Mouse (Mus musculus) brain, adult 10 weeks (tissue): ENCODE measurements around the gene Jmjd4. TPM values are rescaled to one million over a fixed set of nuclear protein-coding genes. Genes with fewer than 3 reads are reported as not detected.

ENCODE experiments used
- polyA plus RNA-seq: library from polyadenylated mRNA; stranded (reverse); fragments of 350-450 nt; fragmentation: Illumina TruSeq; extraction: RNeasy Lipid Tissue Mini Kit (QIAGEN cat#74804); gene quantifications from one replicate; pipeline ENCODE4 v1.2.3, GENCODE M21; 2015; ENCODE audit warnings: low read depth, low replicate concordance

Gene Jmjd4
- polyA plus RNA-seq = 16.3 TPM

DNA sequence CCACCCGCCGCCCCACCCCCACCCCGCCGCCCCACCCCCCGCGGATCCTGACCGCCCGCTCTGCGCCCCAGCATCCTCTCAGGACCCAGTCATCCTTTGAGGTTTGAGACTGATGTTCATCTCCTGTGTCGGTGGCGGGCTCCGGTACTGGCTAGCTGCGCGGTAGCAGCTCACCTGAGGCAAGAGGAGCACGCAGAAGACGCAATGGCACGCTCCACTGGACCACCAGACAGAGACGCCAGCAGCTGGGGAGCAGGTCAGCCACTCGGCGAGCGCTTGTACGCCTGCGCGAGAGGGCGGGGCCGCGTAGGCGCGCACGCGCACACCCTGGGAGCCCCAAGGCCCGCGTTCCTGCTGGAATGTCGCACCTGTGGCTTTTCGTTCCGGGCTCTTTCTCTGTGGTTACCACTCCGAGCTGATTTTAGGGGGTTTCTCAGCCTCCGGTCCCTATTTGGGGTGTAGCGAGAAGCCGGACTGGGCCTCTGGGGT, at the start of gene Jmjd4:
Gene Jmjd4, plus strand, starts transcription at position 305 of the 489 bp plus-strand sequence.

DNA sequence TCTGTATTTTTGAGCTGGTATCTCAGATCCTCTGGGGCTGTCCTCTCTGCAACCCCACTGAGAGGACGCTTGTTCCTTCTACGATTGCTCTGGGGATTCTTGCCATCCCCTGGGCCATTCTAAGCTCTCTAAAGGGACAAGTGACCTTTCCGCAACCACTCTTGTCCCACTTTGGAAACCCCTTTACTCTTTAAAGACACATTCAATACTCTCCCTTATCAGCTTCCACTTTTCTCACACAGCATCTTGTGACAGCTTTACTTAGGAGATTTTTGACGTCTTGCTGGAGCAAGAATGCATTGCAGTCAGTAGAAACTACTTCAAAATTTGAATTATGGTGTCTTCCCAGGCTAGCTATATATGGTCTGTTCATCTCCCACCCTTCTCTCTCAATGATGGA, 1.2 kb downstream of the Jmjd4 start, which contains the start of gene Snap47:
Gene Snap47, minus strand, starts transcription at position 101 of the 400 bp plus-strand sequence.

DNA sequence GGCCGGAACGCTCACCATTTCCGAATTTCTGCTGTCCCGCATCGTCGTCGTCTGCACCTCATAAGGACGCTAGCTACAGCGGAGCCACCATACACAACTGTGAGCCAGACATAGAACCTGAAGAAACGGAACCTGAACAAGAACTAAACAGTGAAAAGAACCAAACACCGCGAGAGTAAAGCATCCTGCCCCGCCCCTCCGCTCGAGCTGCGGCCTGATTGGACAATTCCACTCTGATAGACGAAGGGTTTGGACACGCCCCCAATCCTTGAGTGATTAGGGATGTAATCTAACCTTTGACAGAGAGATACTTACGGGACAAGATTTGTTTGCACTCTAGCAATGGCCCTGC, 22.5 kb downstream of the Jmjd4 start, which contains the start of gene Zfp867:
Gene Zfp867, minus strand, starts transcription at position 149 of the 352 bp plus-strand sequence.

Other genes with a start within 250 kb of the Jmjd4 start
- 71.7 TPM for gene Mrpl55, start 247.6 kb upstream of the Jmjd4 start, polyA plus RNA-seq
- gene 2310033P09Rik, start 241.7 kb upstream of the Jmjd4 start, polyA plus RNA-seq = 18.6 TPM
- 538 TPM for gene Arf1, start 221.8 kb upstream of the Jmjd4 start, polyA plus RNA-seq
- gene Wnt3a, start 159.3 kb upstream of the Jmjd4 start, polyA plus RNA-seq = not detected
- gene Wnt9a, start 143.1 kb upstream of the Jmjd4 start, polyA plus RNA-seq = 9.0 TPM
- gene Prss38, start 74.4 kb upstream of the Jmjd4 start, polyA plus RNA-seq = not detected
- gene Snap47, start 1.1 kb downstream of the Jmjd4 start, polyA plus RNA-seq = 477 TPM
- gene Zfp867, start 22.4 kb downstream of the Jmjd4 start, polyA plus RNA-seq = 6.7 TPM
- 6.6 TPM for gene Zkscan17, start 76.7 kb downstream of the Jmjd4 start, polyA plus RNA-seq
- 0.51 TPM for gene Nlrp3, start 91.5 kb downstream of the Jmjd4 start, polyA plus RNA-seq
- gene Olfr222, start 126.2 kb downstream of the Jmjd4 start, polyA plus RNA-seq = not detected
- gene Olfr223, start 143.2 kb downstream of the Jmjd4 start, polyA plus RNA-seq = not detected
- gene Mprip, start 211.3 kb downstream of the Jmjd4 start, polyA plus RNA-seq = 149 TPM